Mouse (Mus musculus) monocyte, adult 5-6 weeks (primary cell): ENCODE results near the gene Med4. TPM values are rescaled to one million over a fixed set of nuclear protein-coding genes. Genes with fewer than 3 reads are reported as not detected.

Experiments
- ATAC-seq: fragments of 153-309, 156-312 bp; replicated peaks from 2 replicates; pipeline ENCODE4 v1.8.0; 2017; ENCODE audit warnings: mild to moderate bottlenecking; ENCODE audit not compliant: low TSS enrichment, insufficient number of reproducible peaks, severe bottlenecking, poor library complexity, low FRiP score
- total RNA-seq: library from RNA; stranded (forward); fragments of 200-1000, 200-491, 200-594 nt; gene quantifications from 3 replicates; pipeline ENCODE4 v1.2.3, GENCODE M21; 2017

Med4 gene
- 65.7 to 85.4 TPM (median 76.7 TPM) in 3 replicates for total RNA-seq

GRCm38 (mm10) chr14:73509765-73510423, at the start of gene Med4:
TSS of gene Med4 (plus strand) at chr14:73510025.
- peak; percentile 96 for ATAC-seq

- ATAC-seq = no peak
These were observed 49.2 kb upstream of the Med4 start for GRCm38 (mm10) chr14:73460514-73461134.

GRCm38 (mm10) chr14:73462211-73462610, 47.6 kb upstream of the Med4 start:
- no peak for ATAC-seq

GRCm38 (mm10) chr14:73467697-73468096, 42.1 kb upstream of the Med4 start:
- ATAC-seq = no peak

- ATAC-seq = no peak
These were observed 40.3 kb upstream of the Med4 start for GRCm38 (mm10) chr14:73469506-73469905.

- no peak for ATAC-seq
These were observed 39.2 kb upstream of the Med4 start for GRCm38 (mm10) chr14:73470593-73470992.

- ATAC-seq = no peak
These were observed 37.6 kb upstream of the Med4 start for GRCm38 (mm10) chr14:73472205-73472604.

GRCm38 (mm10) chr14:73473670-73474460, 36.0 kb upstream of the Med4 start:
- ATAC-seq = no peak

GRCm38 (mm10) chr14:73474636-73475093, 35.2 kb upstream of the Med4 start:
- ATAC-seq = peak; percentile 72

GRCm38 (mm10) chr14:73475506-73475905, 34.3 kb upstream of the Med4 start:
- ATAC-seq = no peak

- ATAC-seq = 0 out of 2 replicates have a peak, but pooled peaks have one; percentile 30
These were observed 33.4 kb upstream of the Med4 start for GRCm38 (mm10) chr14:73476361-73476934.

- no peak for ATAC-seq
These were observed 32.7 kb upstream of the Med4 start for GRCm38 (mm10) chr14:73477077-73477476.

GRCm38 (mm10) chr14:73478321-73478720, 31.5 kb upstream of the Med4 start:
- ATAC-seq = no peak

GRCm38 (mm10) chr14:73479771-73480170, 30.1 kb upstream of the Med4 start:
- no peak for ATAC-seq

- ATAC-seq = no peak
These were observed 26.2 kb upstream of the Med4 start for GRCm38 (mm10) chr14:73483516-73484229.

GRCm38 (mm10) chr14:73484366-73485110, 25.3 kb upstream of the Med4 start:
- ATAC-seq = no peak

GRCm38 (mm10) chr14:73486641-73487040, 23.2 kb upstream of the Med4 start:
- ATAC-seq = no peak

- ATAC-seq = no peak
These were observed 16.5 kb upstream of the Med4 start for GRCm38 (mm10) chr14:73493356-73493755.
